Mouse (Mus musculus) activated CD4-positive, CD25-positive, alpha-beta regulatory T cell, adult 4 months (primary cell): Measurements from ENCODE around the gene Gpsm2. TPM values are rescaled to one million over a fixed set of nuclear protein-coding genes. Genes with fewer than 3 reads are reported as not detected.
"Not testable (repeated sequence)": the region's sequence is repeated elsewhere in the genome, so short reads cannot be mapped to it uniquely, and the experiment has no call there.

Source experiments
- ATAC-seq: one replicate; pipeline ENCODE4 v1.8.0; 2017
- polyA plus RNA-seq, 2 experiments: library from polyadenylated mRNA; unstranded; fragments of 100-300 nt; shearing (Covaris generic); gene quantifications; one replicate each; pipeline ENCODE4 v1.2.1; 2017

Gpsm2 gene
- polyA plus RNA-seq, 2 experiments from 2014 or later, result 4.3 to 5.5 TPM

DNA sequence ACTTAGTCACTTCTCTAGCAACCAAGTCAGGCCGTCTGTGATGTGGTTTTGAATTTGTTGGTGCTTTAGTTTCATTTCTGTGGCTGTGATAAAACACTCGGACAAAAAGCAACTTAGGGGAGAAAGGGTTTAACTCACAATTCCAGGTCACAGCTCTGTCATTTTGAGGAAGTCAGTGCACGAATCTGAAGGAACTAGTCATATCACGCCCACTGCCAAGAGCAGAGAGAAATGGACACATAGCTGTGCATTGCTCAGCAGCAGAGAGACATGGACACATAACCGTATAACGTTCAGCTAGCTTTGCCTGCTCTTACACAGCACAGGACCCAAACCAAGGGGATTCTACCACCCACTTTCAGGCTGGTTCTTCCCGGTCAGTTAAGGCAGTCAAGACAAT lies 4.3 kb upstream of the Gpsm2 start:
- no peak for ATAC-seq

DNA sequence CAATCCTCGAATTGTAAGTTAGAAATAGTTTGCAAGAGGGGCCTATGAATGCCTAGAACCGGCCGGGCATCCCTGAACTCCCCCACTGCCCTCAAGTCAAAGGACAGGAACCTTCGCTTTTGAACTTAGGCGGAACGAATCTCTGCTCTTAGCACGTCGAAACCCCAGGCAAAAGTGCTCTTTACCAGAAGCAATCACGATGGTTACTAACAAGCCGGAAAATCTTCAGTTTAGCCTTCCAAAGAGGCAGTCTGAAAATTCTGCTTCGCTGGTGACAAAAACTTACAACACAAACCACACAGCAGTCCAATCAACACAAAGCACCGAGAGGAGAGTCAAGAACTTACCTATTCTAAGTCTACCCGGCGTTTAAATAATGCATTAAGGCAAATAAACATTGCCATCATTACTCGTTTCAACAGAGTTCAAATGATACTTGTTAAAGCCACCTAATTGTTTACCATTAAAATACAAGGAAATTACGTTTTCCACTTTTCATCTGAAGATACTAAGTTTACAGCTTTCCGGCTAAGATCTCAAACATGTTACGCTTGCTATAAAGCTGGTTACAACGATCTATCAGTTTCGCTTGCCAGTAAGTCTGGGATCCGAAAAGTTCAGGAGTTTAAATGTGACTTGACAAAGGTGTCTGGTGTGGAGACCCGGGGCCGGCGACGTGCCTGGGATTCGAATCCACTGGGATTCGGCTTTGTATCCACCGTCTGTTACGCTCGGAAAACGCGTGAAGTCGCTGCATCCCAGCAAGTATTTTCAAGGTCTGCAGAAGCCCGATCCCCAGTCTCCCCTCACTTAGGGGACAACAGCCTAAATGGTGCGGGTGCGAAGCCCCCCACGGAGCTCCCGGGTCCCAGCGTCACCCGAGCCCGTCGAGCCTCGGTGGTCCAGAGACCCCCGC lies 775 bp downstream of the Gpsm2 start:
- no peak for ATAC-seq

DNA sequence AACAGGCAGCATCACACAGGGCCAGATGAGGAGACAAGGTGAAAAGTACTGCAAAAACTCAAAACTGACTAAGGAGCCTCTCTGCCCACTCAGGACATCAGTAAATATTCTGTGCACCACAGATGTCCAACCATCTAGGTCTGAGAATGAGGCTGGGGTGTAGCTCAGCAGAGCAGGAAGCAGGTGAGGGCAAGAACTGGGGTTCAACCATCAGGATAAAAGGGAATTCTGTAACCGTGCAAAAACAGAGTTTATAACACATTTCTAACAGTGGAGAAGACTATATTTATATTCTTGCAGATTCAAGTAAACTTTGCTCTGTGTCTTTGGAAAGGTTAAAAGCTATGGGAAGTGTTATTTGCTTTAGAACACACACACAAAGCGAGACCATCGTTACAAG lies 2.3 kb downstream of the Gpsm2 start:
- no peak for ATAC-seq

DNA sequence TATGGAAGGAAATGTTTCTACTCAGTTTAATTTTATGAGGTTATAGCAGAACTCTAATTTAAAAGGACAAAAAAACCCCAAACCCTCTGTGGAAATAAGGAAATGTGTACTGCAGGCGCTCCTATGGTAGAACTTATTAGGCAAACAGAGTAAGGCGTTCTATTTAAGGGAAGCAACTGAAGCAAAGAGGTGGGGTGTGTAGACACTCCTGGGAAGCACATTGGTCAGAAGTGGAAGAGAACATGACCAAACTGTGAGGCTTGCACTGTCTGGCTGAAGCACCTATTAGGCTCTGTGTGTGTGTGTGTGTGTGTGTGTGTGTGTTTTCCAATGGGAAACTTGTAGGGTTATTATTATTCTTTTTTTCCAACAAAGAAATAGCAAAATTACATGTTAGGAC lies 2.8 kb downstream of the Gpsm2 start:
- ATAC-seq, result no peak

DNA sequence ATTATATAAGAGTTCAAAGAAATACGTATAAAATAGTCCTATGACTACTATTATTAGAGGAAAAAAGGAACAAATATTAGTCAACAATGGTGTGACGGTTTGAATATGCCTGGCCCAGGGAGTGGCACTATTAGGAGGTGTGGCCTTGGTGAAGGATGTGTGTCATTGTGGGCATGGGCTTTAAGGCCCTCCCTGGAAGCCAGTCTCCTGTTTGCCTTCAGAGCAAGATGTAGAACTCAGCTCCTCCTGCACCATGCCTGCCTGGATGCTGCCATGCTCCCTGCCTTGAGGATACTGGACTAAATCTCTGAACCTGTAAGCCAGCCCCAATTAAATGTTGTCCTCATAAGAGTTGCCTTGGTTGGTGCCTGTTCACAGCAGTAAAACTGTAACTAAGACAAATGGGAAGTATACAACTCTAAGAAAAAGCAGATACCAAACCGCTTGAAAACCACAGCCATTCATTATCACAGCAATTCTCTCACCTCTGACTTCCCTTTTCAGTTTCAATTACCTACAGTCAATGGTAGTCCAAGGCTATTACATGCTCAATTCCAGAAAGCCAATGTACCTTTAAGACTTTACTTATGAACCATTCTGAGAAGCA lies 4.1 kb downstream of the Gpsm2 start:
- ATAC-seq, result peak; percentile 34

DNA sequence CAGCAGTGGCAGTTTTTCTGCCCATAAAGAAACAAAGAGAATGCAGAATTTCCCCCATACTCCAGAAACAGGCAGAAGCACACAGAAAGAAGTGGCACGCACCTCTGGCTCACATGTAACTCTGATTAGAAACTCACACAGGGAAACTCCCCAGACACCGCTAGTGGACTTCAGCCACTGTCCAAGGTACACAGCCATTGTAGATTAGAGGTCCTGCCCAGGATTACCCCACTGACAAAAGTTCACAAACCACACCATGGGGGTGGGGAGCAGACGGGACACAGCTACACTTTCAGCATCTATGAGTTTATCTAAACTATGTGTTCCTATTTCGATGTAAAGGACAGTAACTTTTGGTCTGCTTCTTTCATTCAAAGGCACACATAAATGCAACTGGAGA lies 7.3 kb downstream of the Gpsm2 start:
- ATAC-seq, result no peak

DNA sequence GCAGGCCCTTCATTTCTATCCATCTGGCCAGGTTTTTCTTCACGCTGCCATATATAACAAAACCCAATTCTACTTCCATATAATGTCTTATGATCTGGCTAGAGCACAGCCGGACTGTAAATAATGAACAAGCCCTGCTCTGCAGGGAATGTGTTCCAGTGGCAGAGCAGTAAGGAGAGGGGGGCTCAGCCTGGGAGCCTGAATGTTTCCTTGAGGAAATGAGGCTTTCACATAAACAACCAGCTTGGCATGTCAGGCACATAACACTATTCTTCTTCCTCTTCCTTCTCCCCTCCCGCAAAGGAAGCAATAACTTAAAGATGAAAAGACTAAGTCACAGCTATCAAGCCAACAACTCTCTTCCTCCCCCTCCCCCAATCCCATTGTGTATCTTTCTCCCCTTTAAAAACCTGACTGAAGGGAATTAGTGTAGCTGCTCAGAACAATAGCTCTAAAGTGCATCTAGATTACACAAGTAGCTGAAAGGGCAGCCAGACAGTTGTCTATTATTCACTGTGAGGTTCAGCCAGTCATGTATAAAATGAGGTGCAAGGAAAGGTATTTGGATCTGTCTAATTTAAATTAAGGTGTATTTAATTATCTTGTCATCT lies 8.9 kb downstream of the Gpsm2 start:
- ATAC-seq, result no peak

DNA sequence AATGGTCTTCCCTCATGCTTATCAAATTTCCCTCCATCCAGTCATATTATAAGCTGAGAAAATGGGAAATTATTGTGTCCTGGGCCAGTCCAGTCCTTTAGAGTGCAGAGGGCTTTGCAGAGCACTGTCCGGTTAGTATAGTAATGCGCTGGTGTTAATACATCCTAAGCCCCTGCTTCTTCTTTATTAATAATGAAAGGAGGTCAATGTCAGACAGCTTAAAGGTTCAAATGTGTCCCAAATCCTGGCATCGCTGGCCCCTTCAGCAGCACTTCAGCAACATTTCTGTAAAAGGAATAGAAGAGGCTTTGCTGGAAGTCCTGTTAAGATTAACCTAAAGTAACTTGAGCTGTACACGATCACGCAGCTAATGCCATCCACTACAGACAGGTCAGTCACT lies 10.8 kb downstream of the Gpsm2 start:
- ATAC-seq, result no peak

DNA sequence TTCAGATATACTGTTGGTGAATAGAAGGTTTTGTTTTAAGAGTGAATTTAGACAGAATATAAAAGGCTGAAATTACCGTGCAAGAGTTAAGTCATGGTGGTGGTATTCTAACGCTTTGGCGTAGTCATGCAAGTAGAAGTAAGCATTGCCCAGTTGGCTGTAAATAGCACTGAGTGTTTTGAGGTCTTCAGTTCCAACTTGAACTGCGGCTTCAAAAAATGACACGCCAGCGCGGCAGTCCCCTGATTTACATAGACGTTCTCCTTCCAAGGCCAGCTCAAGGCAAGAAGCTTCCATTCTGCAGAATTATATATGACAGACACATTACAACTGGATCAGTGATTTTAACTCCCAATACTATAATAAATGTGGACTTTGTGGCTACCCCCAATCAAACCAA lies 19.3 kb downstream of the Gpsm2 start:
- ATAC-seq, result no peak

DNA sequence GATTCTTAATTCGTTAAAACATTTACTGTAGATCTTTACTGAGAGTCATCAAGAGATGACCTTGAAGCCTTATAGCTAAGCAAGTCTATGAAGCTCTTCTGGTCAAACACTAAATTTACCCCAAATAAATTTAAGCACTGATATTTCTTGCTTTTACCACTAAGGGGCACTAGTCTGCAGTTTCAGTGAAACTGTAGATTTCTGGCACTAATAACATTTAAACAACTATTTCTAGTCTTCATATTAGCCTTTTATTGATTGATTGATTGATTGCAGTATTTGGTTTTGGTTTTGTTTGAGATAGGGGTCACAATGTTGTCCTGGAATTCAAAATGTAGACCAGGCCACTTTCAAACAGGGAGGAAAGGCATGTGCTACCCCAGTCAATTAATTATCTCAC lies 20.9 kb downstream of the Gpsm2 start:
- no peak for ATAC-seq

DNA sequence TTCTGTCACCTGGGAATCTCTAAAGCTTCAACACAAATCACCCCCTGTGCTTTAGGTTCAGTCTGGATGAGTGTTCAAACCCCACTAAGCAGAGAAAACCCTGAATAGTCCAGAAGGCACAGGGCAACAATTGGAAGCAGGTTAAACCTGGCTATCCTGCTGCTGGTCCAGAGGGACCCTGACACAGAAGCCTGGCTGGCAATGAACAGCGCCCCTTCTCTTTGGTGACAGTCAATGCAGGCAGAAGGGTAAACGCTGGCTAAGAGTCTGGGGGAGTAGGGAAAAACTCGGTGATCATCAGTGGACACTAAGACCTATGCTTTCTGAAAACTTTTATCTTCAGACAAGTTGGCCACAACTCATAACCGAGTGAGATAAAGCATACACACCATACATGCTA lies 22.3 kb downstream of the Gpsm2 start:
- ATAC-seq, result no peak

DNA sequence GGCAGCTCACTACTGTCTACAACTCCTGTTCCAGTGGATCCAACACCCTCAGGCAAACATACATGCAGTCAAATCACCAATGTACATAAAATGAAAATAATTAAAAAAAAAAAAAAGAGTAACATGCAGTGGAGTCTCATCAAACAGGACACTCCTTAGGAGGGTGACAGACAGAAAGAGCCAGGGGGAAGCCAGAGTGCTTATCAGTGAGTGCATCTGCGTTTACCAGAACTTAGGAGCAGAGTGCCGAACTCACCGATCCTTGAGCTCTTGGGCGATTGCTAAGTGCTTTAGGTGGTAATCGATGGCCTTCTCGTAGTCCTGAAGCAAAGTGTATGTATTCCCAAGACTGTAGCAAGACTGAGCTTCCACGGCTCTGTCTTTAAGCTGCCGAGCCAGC lies 23.4 kb downstream of the Gpsm2 start:
- ATAC-seq, result no peak

DNA sequence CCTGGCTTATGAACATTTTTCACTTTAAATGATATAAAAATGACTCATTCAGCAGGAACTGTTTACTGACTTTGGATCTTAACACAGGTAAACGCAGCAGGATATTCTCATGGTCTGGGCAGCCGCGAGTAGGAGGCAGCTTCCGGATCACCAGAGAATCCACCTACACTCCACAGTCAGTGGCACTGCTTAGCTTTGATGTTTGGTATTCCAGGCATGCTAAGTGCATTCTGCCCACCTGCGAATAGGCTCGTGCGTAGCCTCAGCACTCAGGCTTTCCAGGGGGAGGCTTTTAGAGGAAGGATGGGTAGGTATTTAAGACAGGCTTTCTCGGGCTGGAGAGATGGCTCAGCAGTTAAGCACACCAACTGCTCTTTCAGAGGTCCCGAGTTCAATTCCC lies 27.8 kb downstream of the Gpsm2 start:
- no peak for ATAC-seq

DNA sequence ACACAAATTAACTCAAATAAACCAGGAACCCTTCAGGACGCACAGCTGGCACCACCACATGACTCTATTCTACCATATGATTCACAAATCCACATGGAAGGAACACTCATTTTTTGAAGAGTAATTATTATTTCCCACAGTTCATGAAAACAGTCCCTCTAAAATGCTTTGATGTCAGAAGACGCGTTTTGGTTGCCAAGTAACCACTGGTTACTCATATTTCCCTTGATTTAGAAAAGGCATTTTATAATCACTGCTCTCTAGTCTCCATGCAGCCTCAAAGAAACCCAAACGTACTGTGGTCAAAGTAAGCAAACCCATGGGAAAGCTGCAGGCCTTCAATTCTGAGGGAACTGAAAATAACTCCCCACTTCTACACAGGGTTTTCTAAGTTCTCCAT lies 32.1 kb downstream of the Gpsm2 start:
- no peak for ATAC-seq

DNA sequence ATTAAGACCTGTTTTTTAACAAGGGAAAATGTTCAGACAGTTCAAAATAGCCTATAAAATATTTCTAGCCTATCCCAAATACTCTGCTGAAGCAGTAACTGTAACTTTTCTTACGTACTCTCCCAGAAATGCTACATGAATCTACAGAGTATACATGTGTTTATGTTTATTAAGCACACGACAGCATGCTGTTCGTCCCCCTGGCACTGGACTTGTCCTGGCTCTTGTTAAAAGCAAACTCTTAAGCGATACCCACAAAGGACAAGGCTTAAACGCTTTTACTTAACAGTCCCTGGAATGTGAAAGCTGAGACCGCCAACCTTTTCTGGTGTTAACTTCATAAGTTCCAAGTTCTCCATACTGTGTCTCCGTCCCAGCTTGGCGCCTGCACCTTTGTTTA lies 32.7 kb downstream of the Gpsm2 start:
- no peak for ATAC-seq

DNA sequence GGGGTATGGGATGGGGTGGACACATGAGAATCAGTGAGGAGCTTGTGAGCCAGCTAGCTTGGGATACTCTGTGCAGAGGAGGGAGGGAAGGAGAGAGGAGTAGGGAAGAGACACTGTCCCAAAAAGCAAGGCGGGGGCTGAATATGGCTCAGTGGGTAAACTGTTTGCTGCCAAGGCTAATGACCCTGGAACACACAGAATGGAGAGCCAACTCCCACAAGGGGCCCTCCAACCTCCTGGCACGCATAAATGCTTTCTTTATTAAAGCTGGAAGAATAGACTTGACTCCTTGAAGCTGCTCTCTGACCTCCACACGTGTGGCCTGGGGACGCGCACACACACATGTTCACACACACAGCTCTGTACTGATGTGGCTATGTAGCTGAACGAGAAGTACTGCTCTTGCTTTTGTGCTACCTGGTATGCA lies 33.1 kb downstream of the Gpsm2 start:
- no peak for ATAC-seq

DNA sequence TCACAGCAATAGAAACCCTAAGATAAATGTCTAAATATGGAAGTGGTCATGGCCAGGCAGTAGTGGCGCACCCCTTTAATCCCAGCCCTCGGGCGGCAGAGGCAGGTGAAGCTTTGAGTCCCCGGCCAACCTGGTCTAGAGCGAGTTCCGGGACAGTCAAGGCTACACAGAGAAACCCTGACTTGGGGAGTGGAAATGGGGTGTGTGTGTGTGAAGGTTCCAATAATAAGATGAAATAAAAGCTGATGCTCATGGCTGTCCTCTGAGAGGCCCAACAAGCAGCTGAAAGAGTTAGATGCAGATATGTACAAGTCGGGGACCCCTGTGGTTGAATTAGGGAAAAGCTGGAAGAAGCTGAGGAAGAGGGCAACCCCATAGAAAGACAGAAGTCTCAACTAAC lies 36.4 kb downstream of the Gpsm2 start:
- ATAC-seq, result no peak

DNA sequence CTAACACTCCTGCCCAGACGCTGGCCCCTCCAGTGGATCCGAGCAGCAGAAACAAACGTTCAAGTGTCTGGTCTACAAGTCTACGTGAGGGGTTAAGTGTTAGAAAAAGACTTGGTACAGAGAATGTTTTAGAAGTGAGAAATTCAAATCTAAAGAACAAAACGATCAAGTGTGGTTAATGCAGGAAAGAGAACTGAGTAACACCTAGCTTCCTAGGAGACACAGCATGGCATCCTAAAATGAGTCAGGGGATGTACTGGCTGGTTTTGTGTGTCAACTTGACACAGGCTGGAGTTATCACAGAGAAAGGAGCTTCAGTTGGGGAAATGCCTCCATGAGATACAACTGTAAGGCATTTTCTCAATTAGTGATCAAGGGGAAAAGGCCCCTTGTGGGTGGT lies 38.5 kb downstream of the Gpsm2 start:
- ATAC-seq, result not testable (repeated sequence)

DNA sequence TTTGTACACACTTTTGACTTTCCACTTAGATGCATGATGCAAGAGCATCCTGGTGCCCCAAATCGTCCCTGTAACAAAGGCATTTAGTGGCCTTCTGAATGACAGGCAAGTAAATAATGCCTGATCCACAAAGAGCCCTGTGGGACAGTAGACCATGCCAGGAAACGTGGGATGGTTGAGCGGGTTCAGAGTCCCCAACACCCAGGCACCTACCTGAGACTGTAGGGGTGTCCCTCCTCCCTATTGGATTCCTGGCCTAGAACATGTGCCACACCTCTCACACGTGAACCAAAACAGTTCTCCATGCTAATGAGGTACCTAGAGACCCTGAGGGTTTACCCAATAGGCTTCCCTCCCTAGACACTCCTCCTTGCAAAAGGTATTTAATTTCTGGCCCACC lies 41.1 kb downstream of the Gpsm2 start:
- ATAC-seq, result no peak

DNA sequence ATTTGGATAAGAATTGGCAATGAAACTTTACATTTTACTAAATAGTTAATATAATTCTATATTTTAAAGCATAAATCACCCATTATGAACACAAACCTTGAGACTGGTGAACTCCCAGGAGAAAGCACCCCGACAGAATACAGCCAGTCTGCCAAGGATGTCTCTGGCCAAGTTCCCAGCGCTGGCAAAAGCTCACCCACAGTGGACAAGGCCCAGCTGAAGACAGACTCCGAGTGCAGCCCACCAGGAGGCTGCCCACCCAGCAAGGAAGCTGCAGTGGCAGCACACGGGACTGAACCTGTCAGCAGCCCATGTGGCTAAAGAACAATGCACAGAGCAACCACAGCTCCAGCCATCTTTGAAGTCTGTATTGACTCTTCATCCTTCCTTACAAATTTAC lies 45.5 kb downstream of the Gpsm2 start:
- no peak for ATAC-seq

DNA sequence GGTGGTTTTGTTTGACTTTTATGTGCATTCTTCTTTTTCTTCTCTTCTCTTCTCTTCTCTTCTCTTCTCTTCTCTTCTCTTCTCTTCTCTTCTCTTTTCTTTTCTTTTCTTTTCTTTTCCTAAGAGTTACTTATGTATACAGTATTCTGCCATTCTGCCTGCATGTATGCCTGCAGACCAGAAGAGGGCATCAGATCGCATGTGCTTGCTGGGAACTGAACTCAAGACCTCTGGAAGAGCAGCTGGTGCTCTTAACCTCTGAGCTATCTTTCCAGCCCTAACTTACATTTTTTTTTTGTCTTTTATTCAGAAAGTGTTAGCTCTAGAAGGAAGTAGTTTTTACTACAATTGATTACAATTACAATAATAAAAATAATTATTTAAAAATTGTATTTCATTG lies 61.2 kb downstream of the Gpsm2 start:
- no peak for ATAC-seq

DNA sequence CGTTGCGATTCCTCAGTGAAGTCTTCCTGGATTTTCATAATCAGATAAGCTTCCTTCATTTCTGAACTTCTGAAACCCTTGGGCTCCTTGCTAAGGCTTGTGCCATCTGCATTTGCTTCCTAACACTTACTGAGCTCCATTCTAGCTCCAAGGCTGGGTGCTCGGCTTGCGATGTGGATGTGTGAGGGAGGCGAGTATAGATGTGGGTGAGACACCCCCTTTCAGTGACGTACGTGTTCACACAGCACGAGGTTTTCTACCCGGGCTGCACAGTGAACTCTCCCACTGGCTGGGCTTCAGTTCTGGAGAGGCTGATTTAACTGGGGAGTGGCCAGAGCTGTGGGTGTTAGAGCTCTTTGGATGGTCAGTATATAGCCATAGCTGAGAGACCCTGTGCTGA lies 63.5 kb downstream of the Gpsm2 start:
- ATAC-seq, result no peak

DNA sequence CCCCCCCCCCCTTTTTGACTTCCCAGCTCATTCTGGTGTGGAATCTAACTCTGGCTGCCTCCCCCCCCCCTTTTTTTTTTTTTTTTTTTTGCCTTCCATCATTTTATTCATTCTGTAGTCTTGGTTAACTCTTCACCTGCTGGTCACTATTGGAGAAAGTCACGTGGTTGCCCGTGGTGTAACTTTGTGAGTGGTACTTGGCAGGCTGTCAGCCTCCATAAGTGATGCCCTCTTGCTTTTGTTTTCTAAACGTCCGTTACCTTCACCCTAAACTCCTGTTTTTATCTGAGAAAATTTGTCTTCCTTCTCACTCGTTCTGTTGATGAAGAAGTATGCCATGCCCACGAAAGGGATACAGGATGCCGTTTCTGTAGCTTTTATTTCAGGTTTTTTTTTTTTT lies 66.6 kb downstream of the Gpsm2 start:
- ATAC-seq, result no peak

DNA sequence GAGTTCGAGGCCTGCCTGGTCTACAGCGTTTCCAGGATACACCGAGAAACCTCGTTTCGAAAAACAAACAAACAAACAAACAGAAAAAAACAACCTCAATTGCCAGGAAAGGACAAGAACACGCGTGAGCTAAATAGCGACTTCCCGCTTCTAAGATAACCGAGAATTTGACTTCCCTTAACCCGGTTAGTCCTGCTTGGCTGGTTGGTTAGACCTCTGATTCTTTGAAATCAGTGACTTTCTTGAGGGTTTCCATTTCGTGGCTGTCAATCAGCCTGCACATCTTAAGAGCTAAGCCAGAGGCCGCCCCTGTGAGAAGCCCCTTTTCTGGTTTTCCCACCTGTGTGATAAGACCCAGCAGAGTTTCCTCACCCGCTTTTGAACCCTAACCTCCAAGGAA lies 67.5 kb downstream of the Gpsm2 start:
- ATAC-seq, result no peak
